Mouse (Mus musculus): Measurements from ENCODE around the gene Pax3.

Pax3 gene

GRCm38 (mm10) chr1:78198319-78198940 lies 1.5 kb upstream of the Pax3 start:
- no peak for DNase-seq (ENCODE audit: low spot score)

- no peak for DNase-seq (ENCODE audit: low spot score)
Observed at GRCm38 (mm10) chr1:78197351-78198234, 659 bp upstream of the Pax3 start.

GRCm38 (mm10) chr1:78195771-78196712 lies 892 bp downstream of the Pax3 start:
- no peak for DNase-seq (ENCODE audit: low spot score)

- no peak for DNase-seq (ENCODE audit: low spot score)
Observed at GRCm38 (mm10) chr1:78195145-78195544, 1.8 kb downstream of the Pax3 start.

- no peak for DNase-seq (ENCODE audit: low spot score)
Observed at GRCm38 (mm10) chr1:78194381-78195047, 2.4 kb downstream of the Pax3 start.

GRCm38 (mm10) chr1:78193465-78193991 lies 3.4 kb downstream of the Pax3 start:
- DNase-seq (ENCODE audit: low spot score): no peak

- DNase-seq (ENCODE audit: low spot score): no peak
Observed at GRCm38 (mm10) chr1:78192746-78193464, 4.0 kb downstream of the Pax3 start.

- no peak for DNase-seq (ENCODE audit: low spot score)
Observed at GRCm38 (mm10) chr1:78192217-78192735, 4.7 kb downstream of the Pax3 start.

- DNase-seq (ENCODE audit: low spot score): no peak
Observed at GRCm38 (mm10) chr1:78191761-78192160, 5.2 kb downstream of the Pax3 start.

- DNase-seq (ENCODE audit: low spot score): no peak
Observed at GRCm38 (mm10) chr1:78191331-78191730, 5.6 kb downstream of the Pax3 start.

GRCm38 (mm10) chr1:78190386-78191111 lies 6.4 kb downstream of the Pax3 start:
- no peak for DNase-seq (ENCODE audit: low spot score)

- no peak for DNase-seq (ENCODE audit: low spot score)
Observed at GRCm38 (mm10) chr1:78189501-78190345, 7.2 kb downstream of the Pax3 start.

- no peak for DNase-seq (ENCODE audit: low spot score)
Observed at GRCm38 (mm10) chr1:78189016-78189415, 7.9 kb downstream of the Pax3 start.

GRCm38 (mm10) chr1:78188299-78188698 lies 8.6 kb downstream of the Pax3 start:
- DNase-seq (ENCODE audit: low spot score): no peak

- DNase-seq (ENCODE audit: low spot score): no peak
Observed at GRCm38 (mm10) chr1:78187788-78188173, 9.2 kb downstream of the Pax3 start.

GRCm38 (mm10) chr1:78187122-78187787 lies 9.7 kb downstream of the Pax3 start:
- DNase-seq (ENCODE audit: low spot score): no peak

GRCm38 (mm10) chr1:78182954-78183353 lies 14.0 kb downstream of the Pax3 start:
- DNase-seq (ENCODE audit: low spot score): no peak

GRCm38 (mm10) chr1:78181882-78182281 lies 15.1 kb downstream of the Pax3 start:
- DNase-seq (ENCODE audit: low spot score): no peak

Data from ovary, adult 18-20 months (tissue).